In genomic region chr17:49965035-49965434, GRCm38 (mm10) we compare ENCODE assay signal across 14 mouse cellular contexts.
DNase-seq lines count a peak whose midpoint lies in the region; TF ChIP-seq lines count a peak whose summit lies in the region.
"Had no signal": no experiment of that assay in that cellular context is flagged by ENCODE, and none has a peak within 500 bp of the region (broad histone marks: within the 10 kb centered on the region; RNA-seq: fewer than 3 reads in every experiment).

No protein-coding gene starts in this region.

- no peak for TF ChIP-seq POLR2A in cerebellum, adult 2 months (IDR thresholded peaks at IDR 0.05; ENCODE audit: borderline replicate concordance, insufficient read depth, low read length)

- intact Hi-C loops in left cerebral cortex, postnatal 4 days (cut with DNase I), result loop anchor here (5.0 kb wide), 2 partner anchors 227 to 272 kb away; partner anchors contain the start of gene Rftn1
- intact Hi-C loops in left cerebral cortex, postnatal 25 days (cut with DNase I), result loop anchor here (5.0 kb wide), 1 partner anchor 227 kb away; the partner anchor contains the start of gene Rftn1

- no peaks in the 10 kb centered on the region for H3K4me1 ChIP-seq in cerebellum, adult 2 months (ENCODE audit: control insufficient read depth, insufficient read depth, low read length)

- DNase-seq in cerebellum, postnatal 14 days, result peak; percentile 38 to 67
- DNase-seq in cerebellum, adult 2 months, result no peak
- peak; percentile 13 for DNase-seq in left cerebral cortex, postnatal 4 days
- no peak for DNase-seq in left cerebral cortex, postnatal 25 days (ENCODE audit: low spot score in 2 of 2)
- peak; percentile 35 for DNase-seq in ES-CJ7 (ENCODE audit: low read depth, low spot score)
- DNase-seq in splenic B cell, adult 2 months (ENCODE audit: low read depth, low spot score), result peak; percentile 22
- DNase-seq in adrenal gland, postnatal 10 days, result no peak
- DNase-seq in layer of hippocampus, adult 18-20 months (ENCODE audit: low spot score in 2 of 2), result no peak
- DNase-seq: cerebellum, adult 11 months; gastrocnemius, postnatal 14 days; heart, postnatal 10 days; kidney, adult 8-10 months; layer of hippocampus, postnatal 36 days had no signal

- no peak for TF ChIP-seq CTCF in cerebellum, adult 2 months (IDR thresholded peaks at IDR 0.05; ENCODE audit: borderline replicate concordance, insufficient read depth, low read depth, low read length)

- H3K27me3 ChIP-seq in cerebellum, adult 2 months (ENCODE audit: control insufficient read depth, insufficient read depth, low read length), result no peaks in the 10 kb centered on the region
- no peaks in the 10 kb centered on the region for H3K27me3 ChIP-seq in splenic B cell, adult 2 months (ENCODE audit: control insufficient read depth, insufficient read depth, low read length, poor library complexity, severe bottlenecking)

- no peaks in the 10 kb centered on the region for H3K36me3 ChIP-seq in splenic B cell, adult 2 months (ENCODE audit: control insufficient read depth, insufficient read depth, low read length, poor library complexity, severe bottlenecking)
- H3K36me3 ChIP-seq: liver, embryonic 15.5 days had no signal

- H3K4me3 ChIP-seq in cerebellum, adult 2 months (replicated peaks; ENCODE audit: insufficient read depth, low read depth, low read length), result no peak overlapping the region
- H3K4me3 ChIP-seq: liver, embryonic 15.5 days had no signal

- H3K27ac ChIP-seq in cerebellum, adult 2 months (ENCODE audit: insufficient read depth, low read length), result no peak overlapping the region
- H3K27ac ChIP-seq: liver, embryonic 15.5 days had no signal

- 78% methylated on average over 7 of the region's 7 CpGs for WGBS in cerebellum, adult 2 months

Comparison
In these comparisons a context has a peak if more than half of its experiments do, and no peak if none do; other contexts are left out.
1. DNase-seq: peak in cerebellum, postnatal 14 days (2 of 2), left cerebral cortex, postnatal 4 days (single experiment), ES-CJ7 (single experiment) and splenic B cell, adult 2 months (single experiment); none in cerebellum, adult 2 months (0 of 2), left cerebral cortex, postnatal 25 days (0 of 2), adrenal gland, postnatal 10 days (single experiment) and layer of hippocampus, adult 18-20 months (0 of 2).